Mouse (Mus musculus): ENCODE measurements around the gene Slc36a1. TPM values are rescaled to one million over a fixed set of nuclear protein-coding genes. Genes with fewer than 3 reads are reported as not detected.

Gene Slc36a1
- total RNA-seq, 2 experiments from 2014 or later: 52.1 to 55.3 TPM

DNA sequence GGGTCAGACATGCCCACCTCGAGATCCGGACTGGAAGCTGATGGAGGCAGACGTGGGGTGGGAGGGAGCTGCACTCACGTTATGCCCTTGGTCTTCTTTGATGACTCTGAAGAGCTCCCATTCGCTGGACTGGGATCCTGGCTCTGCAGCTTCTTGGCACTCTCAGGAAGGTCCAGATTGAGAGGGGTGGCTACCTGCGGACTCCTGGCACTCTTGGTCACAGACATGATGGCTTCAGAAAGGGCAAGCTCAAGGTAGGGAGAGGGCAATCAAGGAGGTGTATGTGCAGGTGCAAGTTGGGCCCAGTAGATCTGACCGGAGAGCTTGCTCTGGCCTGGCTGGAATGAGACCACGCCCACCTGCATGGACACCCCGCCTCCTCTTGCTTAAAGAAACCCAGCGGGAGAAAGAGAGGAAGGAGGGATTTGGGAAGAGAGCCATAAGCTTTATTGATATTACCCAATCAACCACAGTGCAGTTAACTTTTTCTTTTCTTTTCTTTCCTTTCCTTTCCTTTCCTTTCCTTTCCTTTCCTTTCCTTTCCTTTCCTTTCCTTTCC, 19.3 kb upstream of the Slc36a1 start, which contains the start of gene Slc36a2:
Slc36a2 (minus strand) TSS at position 345 of the 559 bp plus-strand sequence.
- Histone ChIP-seq H3K4me3 (no peak within 1 kb of the TSS), H3K27ac (no peak within 1 kb of the TSS)
- TF ChIP-seq CTCF (conservative IDR thresholded peaks at IDR 0.05): no peak
- no peak for DNase-seq (ENCODE audit: low spot score in 2 of 2)

DNA sequence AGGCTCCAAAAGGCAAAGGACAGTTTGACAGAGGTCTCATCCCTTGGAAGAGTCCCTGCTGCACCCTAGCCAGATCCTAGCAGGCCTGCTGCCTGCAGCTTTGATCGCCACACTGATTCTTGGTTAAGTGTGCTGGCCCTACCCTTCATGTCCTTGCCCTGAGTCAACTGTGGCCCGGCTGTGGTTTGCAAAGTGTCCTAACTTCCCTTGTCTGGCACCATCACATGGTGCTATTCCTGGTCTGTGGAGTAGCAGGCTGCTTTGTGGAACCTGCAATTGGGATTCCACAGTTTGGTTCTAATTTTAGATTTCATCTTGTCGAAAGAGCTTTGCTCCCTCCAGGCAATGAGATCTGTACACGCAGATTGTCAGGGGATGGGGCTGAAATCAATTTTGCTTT, 16.9 kb upstream of the Slc36a1 start:
- no peak overlapping the region for H3K4me3 ChIP-seq
- no peak for DNase-seq (ENCODE audit: low spot score in 2 of 2)
- TF ChIP-seq CTCF (conservative IDR thresholded peaks at IDR 0.05): no peak

DNA sequence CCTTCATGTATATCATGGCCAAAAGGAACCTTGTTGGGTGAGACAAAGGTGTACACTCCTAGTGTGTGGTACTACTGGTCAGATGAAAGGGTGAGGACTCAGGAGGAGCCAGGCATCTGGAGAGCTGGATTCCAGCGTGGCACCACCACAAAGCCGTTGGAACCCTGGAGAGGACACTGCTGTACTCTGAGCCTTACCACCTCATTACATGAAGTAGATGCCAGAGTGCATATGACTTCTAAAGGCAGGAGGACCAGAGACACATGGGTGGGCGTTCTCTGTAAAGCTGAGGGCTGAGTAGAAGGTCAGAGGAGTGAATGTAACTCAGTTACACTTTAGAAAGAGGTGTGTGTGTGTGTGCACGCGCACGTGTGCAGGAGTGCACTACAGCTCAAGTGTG, 16.4 kb upstream of the Slc36a1 start:
- no peak for TF ChIP-seq CTCF (conservative IDR thresholded peaks at IDR 0.05)
- no peak overlapping the region for H3K4me3 ChIP-seq
- no peak for DNase-seq (ENCODE audit: low spot score in 2 of 2)

More for the DNA sequence above, 16.9 kb upstream of the Slc36a1 start:
- no peak overlapping the region for H3K27ac ChIP-seq

DNA sequence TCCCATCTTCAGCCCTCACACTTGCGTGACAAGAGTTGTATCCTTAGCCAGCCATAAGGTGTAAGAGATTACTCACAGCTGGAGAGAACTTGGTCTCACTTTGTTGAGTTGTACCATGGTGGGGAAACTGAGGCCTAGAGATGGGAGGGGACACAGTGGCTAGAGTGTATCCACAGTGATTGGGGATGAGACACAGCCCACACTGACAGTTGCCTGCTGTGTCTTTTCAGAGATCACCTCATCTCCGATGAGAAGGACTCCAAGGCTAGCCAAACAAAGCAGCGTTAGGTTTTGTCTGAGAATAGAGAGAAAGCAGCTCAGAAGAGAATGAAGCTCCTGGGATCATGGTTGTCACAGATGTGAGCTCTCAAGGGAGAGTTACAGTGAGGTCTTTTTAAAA, 13.9 kb upstream of the Slc36a1 start:
- no peak overlapping the region for H3K4me3 ChIP-seq
- no peak for DNase-seq (ENCODE audit: low spot score in 2 of 2)
- TF ChIP-seq CTCF (conservative IDR thresholded peaks at IDR 0.05): no peak
- no peak overlapping the region for H3K27ac ChIP-seq

More for the DNA sequence above, 16.4 kb upstream of the Slc36a1 start:
- H3K27ac ChIP-seq: no peak overlapping the region

DNA sequence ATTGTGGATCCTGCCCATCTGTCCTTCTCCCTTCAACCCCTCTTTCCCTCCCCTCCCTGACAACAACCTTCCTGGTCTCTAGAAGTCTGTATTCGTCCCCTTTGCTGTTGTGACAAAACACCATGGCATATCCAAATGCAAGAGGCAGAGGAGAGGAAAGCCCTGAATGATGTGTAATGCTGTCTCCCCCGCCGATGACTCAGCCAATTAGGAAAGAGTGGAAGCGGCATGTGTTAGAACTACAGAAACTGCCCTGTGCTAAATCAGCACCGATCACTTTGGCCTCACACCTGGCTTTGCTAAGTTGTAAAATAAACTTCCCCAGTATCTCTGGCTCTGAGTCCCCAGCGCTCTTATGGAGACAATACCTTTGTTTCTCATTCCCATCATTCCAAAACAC, 7.1 kb upstream of the Slc36a1 start:
- TF ChIP-seq CTCF (conservative IDR thresholded peaks at IDR 0.05): no peak

DNA sequence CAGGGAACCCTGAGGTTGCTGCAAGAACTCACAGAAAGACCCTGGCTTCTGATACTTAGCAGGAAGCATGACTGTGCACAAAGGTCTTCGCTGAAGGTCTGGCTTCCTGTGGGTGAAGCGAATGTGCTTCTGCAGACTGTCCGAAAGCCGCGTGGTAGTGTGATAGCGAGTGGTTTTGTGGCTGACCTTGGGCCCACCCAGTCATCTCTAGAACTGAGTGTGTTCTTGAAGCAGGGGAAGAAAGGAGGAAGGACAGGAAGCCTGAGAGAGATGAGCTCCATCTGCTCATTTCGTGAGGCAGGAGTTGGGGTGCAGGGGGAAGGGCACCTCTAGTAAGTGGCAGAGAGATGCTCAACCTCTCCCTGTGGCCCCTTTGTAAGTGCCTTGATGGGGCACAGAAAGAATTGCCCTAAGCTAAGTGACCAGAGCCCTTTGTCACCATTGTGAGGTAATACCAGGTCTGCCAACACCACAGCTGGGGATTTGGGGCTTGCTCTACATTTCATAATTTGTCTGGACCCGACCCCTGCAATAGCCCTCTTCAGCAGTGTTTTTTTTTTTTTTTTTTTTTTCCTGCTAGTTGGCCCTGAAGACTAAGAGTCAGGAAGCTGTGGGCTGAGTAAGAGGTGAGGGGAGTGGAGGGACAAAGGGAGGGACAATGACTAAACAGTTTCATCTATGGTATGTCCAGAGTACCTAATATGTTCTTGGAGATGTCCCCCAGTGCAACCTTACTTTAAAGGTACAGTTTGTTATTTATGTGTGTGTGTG, 6.2 kb upstream of the Slc36a1 start:
- H3K27ac ChIP-seq: no peak overlapping the region
- TF ChIP-seq CTCF (conservative IDR thresholded peaks at IDR 0.05): no peak
- no peak overlapping the region for H3K4me3 ChIP-seq
- DNase-seq (ENCODE audit: low spot score in 2 of 2): no peak

More for the DNA sequence above, 7.1 kb upstream of the Slc36a1 start:
- DNase-seq (ENCODE audit: low spot score in 2 of 2): no peak
- no peak overlapping the region for H3K27ac ChIP-seq
- H3K4me3 ChIP-seq: no peak overlapping the region

DNA sequence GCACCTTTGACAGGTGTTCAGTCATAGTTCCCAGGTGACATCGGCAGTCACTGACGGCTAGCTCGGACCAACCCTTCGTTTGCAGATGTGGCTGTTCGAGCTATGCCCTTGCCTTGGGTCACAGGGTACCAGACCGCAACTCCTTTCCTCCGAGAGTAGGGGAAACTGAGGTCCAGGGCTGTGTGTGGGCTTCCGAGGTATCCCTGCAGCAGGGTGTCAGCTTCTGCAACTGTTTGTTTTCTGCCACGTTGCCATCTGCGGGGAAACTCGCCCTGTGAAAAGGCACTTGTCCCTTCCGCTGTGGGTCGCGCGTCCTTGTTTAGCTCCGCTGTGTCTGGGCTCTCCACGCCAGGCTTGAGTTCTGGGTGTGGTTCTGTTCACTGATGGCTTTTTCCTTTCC, 452 bp downstream of the Slc36a1 start:
- Histone ChIP-seq H3K27ac (peak overlapping the region; percentile 92), H3K4me3 (peak overlapping the region; percentile 76)
- peak in 1 of 2 experiments; percentile 15 for DNase-seq (ENCODE audit: low spot score in 2 of 2)
- no peak for TF ChIP-seq CTCF (conservative IDR thresholded peaks at IDR 0.05)

DNA sequence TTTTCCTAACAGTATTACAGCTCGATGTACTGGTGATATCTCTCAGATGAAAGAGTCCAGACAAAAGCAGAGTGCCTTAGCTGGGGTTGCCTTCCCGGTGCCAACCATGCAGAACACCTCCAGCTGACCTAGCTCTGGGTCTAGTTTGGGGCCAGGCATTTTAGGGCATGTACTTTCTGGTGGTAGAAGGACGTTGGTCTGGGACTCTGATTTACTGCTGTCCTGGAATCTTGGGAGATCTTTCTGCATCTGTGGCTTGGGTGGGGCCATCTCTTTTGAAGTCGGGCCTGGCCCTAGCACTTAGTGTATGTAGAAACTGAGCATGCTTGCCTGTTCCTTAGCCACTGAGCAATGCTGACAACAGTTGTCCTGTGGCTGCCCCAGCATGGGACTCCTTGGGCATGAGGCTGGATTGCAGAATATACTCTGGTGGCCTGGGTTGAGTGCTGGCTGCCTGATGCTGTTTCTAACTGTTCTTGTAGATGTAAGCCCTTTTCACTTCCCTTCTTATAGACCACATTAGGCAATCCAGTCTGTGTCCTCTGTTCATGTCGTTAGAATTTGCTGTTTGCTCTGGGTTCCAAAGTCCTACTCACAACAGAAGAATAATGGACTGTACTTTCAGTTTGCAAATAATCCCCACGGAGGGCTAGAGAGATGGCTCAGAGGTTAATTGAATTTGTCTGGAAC, 4.0 kb downstream of the Slc36a1 start:
- no peak overlapping the region for H3K4me3 ChIP-seq
- DNase-seq (ENCODE audit: low spot score in 2 of 2): no peak
- peak overlapping the region; percentile 16; the same call in 1 of the 2 replicates for H3K27ac ChIP-seq
- TF ChIP-seq CTCF (conservative IDR thresholded peaks at IDR 0.05): no peak

DNA sequence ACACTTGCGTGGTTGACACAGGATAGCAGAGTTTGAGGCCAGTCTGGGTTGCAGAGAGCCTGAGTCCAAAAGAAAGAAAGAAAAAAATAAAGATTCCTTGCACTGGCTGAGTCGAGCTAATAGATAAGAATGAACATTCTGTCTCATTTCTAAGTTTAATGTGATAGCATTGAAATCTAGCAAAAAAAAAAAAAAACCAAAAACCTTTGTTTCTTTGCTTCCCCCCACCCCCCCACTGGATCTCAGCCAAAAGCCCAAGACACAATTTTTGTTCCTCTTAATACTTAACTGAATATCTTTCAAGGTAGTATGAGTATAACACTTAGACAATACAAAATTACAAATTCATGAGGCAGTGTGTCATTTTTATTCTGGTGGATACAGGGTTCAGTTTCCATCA, 4.9 kb downstream of the Slc36a1 start:
- DNase-seq (ENCODE audit: low spot score in 2 of 2): no peak
- H3K27ac ChIP-seq: no peak overlapping the region
- TF ChIP-seq CTCF (conservative IDR thresholded peaks at IDR 0.05): no peak
- no peak overlapping the region for H3K4me3 ChIP-seq

DNA sequence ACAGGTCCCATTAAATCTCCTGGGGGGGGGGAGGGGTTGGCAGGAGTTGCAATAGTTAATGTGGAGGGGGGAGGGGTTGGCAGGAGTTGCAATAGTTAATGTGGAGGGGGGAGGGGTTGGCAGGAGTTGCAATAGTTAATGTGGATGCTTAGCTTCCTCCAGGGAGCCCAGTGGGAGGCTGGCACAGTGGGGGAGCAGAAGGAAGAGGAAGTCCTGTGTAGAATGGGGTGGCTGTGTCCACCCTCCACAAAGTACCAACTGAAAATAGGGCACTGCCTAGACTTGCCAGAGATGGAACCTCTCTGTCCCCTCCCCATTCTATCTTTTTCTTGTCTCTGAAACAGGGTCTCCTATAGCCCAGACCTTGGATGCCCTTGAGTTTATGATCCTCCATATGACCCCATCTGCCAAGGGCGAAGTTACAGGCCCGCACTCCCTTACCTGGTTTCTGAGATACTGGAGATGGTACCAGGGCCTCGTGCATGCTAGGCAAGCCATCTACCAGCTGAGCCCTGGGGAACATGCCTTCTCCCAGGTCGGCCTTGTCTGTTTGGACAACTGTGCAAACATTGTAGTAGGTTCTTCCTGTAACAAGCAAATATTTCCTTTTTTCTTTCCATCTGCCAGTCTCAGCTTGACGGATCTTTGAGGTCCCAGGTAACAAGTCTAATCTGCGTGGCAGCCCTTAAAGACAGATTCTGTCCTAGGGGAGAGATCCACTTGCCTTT, 5.6 kb downstream of the Slc36a1 start:
- TF ChIP-seq CTCF (conservative IDR thresholded peaks at IDR 0.05): no peak
- H3K27ac ChIP-seq: no peak overlapping the region
- no peak overlapping the region for H3K4me3 ChIP-seq
- no peak for DNase-seq (ENCODE audit: low spot score in 2 of 2)

DNA sequence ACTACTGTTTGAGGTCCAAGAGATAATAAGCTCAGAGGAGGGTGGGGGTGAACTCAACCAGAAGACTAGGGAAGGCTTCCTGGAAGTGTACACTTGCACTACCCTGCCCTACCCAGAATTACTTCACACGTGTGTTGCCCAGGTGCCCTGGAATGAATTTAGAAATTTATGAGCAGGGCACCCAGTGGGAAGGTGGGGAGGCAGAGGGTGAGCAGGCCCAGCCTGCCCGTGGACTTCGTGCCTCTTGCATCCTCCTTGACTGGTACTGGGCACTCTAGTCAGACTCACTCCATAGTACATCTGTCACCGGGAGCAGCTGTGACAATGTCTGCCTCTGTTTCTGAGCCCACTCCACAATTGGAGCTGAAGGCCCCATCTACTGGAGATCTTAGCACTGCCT, 9.4 kb downstream of the Slc36a1 start:
- no peak for DNase-seq (ENCODE audit: low spot score in 2 of 2)
- Histone ChIP-seq H3K27ac (no peak overlapping the region), H3K4me3 (no peak overlapping the region)
- TF ChIP-seq CTCF (conservative IDR thresholded peaks at IDR 0.05): no peak

DNA sequence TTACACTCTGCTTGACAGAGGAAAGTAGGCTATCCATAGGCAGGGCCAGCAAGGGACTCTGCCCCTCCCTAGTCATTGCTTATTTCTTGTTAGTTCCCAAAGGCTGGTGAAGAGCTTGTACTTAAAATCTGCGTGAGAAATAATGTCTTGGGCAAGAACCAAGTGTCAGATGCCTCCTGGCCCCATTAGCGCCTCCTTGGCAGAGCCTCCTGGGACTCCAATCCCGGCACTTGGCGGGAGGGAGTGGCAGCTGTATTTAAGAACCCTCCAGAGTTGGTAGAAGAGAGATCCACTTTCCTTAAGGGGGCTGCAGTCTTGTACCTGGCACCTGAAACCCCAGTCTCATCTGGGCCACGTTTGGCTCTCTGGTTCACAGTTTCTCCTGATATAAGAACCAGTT, 10.0 kb downstream of the Slc36a1 start:
- no peak overlapping the region for H3K27ac ChIP-seq
- DNase-seq (ENCODE audit: low spot score in 2 of 2): no peak
- TF ChIP-seq CTCF (conservative IDR thresholded peaks at IDR 0.05): no peak
- H3K4me3 ChIP-seq: no peak overlapping the region

DNA sequence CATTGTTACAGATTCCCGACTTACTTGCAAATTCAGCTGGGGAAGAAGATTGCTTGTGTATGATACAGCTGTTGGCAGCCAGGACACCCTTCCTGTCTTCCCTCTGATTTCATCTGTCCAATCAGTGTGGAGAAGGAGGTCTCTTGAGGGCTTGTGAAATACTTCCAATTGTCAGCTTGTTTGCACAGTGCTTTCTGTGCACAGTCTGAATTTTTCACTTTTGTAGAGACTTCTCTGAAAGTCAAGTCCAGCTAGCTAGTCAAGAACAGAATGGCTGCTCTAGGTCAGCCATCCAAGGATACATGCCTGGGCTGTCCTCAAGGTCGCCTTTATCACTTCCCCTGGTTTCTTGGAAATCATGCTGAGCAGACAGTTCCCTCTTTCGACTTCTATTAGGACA, 10.8 kb downstream of the Slc36a1 start:
- no peak for TF ChIP-seq CTCF (conservative IDR thresholded peaks at IDR 0.05)
- no peak overlapping the region for H3K27ac ChIP-seq
- DNase-seq (ENCODE audit: low spot score in 2 of 2): no peak

More for the DNA sequence above, 10.8 kb downstream of the Slc36a1 start:
- H3K4me3 ChIP-seq: no peak overlapping the region

All from layer of hippocampus, adult 2 months (tissue).